Mouse (Mus musculus) WW6 (cell line): ENCODE measurements around the gene 9430007A20Rik.
"Not testable (repeated sequence)": the region's sequence is repeated elsewhere in the genome, so short reads cannot be mapped to it uniquely, and the experiment has no call there.

ENCODE experiments used
- DNase-seq: peaks from one replicate; pipeline ENCODE4 v3.0.0-alpha.2; 2013; ENCODE audit warnings: low read depth, low spot score

Gene 9430007A20Rik

DNA sequence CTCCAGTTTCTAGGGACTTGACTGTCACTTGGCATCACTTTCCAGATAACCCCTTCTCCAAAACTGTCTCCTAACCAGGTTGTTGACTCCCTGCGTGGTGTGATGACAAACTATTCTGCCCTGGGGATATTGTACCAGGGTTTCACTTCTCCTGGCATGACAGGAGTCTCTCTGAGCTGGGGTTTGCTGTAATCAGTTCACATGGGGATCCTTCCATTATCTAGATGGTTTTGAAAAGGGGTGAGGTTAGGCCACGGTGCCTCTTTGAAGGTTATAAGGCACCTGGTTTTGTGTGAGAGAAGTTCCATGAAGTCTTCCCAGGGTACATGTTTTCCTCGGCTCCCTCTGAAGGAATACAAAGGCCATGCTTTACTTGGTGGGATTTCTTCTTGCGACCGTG lies at the start of gene 9430007A20Rik:
9430007A20Rik (plus strand) TSS at position 301 of the 400 bp plus-strand sequence.
- DNase-seq, result no peak

DNA sequence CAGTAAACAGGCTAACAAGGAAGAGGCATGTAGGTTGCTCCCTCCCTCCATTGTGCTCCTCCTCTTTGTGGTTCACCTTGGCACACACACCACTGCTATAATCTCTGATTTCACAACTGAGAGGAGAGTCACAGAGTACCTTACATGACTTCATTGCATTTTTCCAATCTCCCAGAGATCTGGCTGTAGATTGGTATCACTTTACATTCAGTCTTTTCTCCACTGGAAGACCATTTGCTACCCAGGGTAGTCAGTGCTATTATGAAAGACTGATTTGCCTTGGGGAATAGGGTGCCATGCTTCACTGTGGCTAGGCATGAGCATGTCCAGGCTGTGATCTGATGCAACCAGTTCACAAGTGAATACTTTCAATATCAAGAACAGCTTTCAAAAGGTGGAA lies 26.3 kb upstream of the 9430007A20Rik start:
- no peak for DNase-seq

DNA sequence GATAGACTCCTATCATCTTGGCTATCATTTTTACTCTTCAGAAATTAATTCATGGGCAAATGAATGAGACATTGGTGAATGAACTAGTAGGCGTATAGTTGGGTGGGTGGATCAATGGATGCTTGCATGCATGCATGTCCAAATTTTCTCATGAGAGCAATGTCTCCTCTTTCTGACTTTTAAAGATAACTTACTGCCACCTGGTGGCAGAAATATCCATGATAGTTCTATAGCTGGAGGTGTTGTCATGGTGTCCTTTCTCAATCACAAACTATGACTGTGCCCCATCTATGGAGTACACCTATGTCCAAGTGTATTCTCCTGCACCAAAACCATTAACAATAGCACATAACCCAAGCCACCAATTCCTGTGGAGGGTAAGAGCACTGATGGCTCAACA lies 13.1 kb upstream of the 9430007A20Rik start:
- no peak for DNase-seq

DNA sequence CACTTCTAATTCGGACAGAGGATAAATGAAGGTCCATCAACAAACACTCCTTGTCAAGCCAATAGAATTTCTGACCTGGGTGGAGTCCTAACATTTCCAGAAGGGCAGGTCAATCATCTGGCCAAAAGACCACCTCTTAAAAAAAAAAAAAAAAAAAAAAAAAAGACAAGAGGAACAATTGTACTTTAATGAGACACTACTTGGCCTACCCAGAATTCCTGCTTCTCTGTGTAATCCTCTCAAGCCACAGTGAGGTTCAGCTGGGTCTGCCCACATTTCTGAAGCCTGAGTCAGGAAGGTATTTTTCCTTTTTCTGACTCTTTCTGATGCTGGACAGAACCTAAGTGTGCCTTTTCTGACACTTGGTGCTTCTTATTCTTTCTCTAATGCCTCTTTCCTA lies 25.1 kb downstream of the 9430007A20Rik start:
- DNase-seq, result no peak

DNA sequence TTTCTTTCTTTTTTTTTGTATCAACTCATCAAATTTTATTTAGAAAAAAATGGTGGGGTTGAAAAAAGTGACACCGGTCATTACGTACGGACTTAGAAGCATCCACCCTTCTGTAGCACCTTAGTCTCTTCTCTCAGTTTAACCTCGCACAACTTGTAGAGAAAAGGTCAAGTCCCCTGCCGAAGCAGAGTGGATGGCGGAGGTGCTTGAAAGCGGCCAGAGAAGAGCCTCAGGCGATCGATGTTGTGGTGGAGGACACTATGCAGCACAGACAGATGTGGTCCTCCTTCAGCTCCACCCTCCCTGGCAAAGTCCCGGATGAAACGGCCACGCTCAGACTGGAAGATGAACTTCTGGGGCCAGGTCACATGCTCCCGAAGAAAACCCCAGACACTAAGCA lies 25.7 kb downstream of the 9430007A20Rik start:
- DNase-seq, result not testable (repeated sequence)

DNA sequence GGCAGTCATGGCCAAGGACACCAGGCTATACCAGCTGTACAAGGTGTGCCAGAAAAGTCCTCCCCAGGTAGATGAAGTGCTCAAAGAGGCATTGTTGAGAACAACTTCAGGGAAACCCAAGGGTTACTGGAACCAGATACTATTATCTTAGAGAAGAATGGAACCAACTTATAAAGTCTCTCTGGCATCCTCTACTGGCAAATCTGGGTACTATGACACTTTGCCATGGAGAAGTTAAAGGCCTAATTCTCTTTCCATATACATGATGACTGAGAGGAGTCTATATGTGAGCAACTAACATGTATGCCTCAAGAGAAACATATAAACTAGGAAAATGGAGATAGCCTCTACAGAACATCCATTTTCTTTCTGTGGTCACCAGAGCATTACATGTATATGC lies 31.5 kb downstream of the 9430007A20Rik start:
- DNase-seq, result no peak

DNA sequence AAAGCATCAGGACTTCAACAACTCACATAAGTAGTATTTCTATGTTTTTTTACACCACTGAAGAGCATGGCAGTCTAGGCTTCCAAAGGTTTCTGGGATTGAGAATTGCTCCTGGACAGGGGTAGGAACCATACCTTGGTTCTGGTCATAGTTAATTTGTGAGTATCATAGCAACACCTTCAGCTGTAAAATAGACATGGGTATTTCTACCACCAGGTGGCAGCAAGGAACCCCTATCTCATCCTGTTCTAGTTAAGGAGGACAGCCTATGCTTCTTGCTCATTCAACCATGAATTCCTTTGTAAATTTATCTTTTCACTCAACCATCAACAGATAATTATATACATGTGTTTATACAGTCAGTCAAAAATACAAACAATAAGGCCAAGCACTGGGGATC lies 40.2 kb downstream of the 9430007A20Rik start:
- no peak for DNase-seq

DNA sequence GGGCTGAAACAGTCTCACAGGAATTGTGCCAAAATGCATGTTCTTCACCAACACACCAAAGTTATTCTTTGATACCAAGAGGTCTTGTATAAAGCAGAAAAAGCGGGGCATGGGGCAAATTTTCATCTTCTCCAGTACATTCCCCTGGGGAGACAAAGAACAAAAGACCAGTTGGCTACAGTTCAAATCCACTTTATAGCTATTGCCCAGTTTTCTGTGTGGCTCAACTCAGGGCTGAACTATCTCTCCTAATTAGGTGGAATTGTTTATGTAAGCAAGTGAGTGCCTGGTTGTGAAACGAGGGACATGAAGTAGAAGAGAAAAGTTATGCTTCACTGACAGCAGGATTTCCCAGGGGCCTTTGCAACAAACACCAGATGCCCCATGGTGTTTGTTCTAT lies 41.6 kb downstream of the 9430007A20Rik start:
- no peak for DNase-seq

DNA sequence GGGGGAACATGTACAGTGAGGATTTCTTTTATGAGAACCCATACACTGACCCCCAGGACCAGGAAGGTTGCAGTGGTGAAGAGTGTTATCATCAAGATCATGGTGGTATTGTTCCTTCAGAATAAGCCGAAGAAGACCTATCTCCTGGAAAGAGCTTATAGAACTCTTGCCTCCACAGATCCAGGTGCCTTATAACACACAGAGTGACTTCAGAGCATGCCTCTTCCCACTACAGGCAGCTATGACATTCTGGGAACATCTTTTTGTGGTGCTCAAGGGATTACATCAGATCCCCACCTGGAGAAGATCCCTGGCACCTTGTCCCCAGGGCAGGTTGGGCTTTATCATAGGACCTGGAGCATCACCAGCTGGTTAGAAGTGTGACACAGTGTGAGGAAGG lies 45.4 kb downstream of the 9430007A20Rik start, which contains the start of gene Gm13124:
Gm13124 (minus strand) TSS at position 101 of the 400 bp plus-strand sequence.
- no peak for DNase-seq

DNA sequence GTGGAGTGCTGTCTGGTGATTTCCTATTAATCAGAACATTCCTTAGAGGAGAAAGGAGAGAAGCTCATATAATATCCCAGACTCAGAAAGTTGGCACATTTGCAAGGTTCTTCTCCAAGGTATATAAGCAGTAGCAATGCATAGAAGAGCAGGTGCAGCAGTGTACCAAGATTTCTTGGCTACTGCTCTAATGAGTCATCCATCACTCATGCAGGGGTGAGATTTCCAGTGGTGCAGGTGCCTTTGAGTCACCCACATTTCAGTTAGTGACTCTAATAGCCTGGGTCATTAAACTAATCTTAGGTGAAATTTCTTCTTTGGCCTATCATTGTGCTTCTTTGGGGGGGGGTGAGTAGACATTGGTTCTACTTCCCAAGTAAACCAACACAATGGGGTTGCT lies 48.1 kb downstream of the 9430007A20Rik start:
- DNase-seq, result no peak
